ENCODE assay signal across 8 mouse cellular contexts in the genomic region with DNA sequence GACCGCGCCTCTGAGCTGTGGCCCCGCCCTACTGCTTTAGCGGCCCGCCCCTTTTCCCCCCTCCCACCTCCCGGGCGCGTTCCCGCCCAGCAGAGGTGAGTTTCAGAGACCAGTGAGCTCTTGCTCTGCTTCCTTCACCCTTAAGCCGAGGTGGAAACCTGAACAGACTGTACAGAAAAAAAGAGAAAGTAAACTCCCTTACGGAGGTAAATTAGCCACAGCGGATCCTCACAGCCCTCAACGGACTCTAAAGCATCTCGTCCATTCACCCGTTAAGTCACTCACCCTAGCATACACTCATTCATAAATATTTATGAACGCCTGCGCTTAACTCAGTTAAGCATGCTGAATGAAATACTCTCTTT. TPM values are rescaled to one million over a fixed set of nuclear protein-coding genes. Genes with fewer than 3 reads are reported as not detected.
DNase-seq lines count a peak whose midpoint lies in the region; ATAC-seq and TF ChIP-seq lines count a peak whose summit lies in the region.

No protein-coding gene starts in this region.

- ATAC-seq in limb, embryonic 12.5 days (ENCODE audit: insufficient number of reproducible peaks, insufficient read depth, low FRiP score, low TSS enrichment, low read depth): no peak; the same call in 1 of the 2 replicates
- ATAC-seq in neural tube, embryonic 15.5 days (ENCODE audit: low FRiP score): no peak; the same call in 1 of the 2 replicates

- H3K4me1 ChIP-seq in lung, adult 2 months (ENCODE audit: control insufficient read depth, insufficient read depth, low read length): peaks cover 2% of the 10 kb centered on the region; the same call in 1 of the 2 replicates
- H3K4me1 ChIP-seq in embryonic fibroblast, embryonic 13.5 days (ENCODE audit: control insufficient read depth, insufficient read depth, low read length): no peaks in the 10 kb centered on the region
- H3K4me1 ChIP-seq in limb, embryonic 12.5 days (replicated peaks): peaks cover 11% of the 10 kb centered on the region; the same call in 1 of the 2 replicates
- H3K4me1 ChIP-seq in neural tube, embryonic 15.5 days: peaks cover 22% of the 10 kb centered on the region

- under 1% methylated on average over 17 of the region's 17 CpGs for WGBS in lung, adult 2 months
- under 1% methylated on average over 15 of the region's 17 CpGs for WGBS in limb, embryonic 12.5 days
- under 1% methylated on average over 17 of the region's 17 CpGs for WGBS in neural tube, embryonic 15.5 days

- H3K4me2 ChIP-seq in limb, embryonic 12.5 days: peak overlapping the region; percentile 58
- H3K4me2 ChIP-seq in neural tube, embryonic 15.5 days: peak overlapping the region; percentile 93

- H3K27ac ChIP-seq in embryonic fibroblast, embryonic 13.5 days (ENCODE audit: insufficient read depth, low read length): no peak overlapping the region
- H3K27ac ChIP-seq in limb, embryonic 12.5 days: 0 out of 2 replicates have a peak overlapping the region, but pooled peaks have one; percentile 89
- peak overlapping the region; percentile 67 for H3K27ac ChIP-seq in neural tube, embryonic 15.5 days (replicated peaks)

- peak overlapping the region; percentile 50; the same call in 1 of the 2 replicates for H3K9ac ChIP-seq in limb, embryonic 12.5 days (replicated peaks)
- H3K9ac ChIP-seq in neural tube, embryonic 15.5 days (replicated peaks): 0 out of 2 replicates have a peak overlapping the region, but pooled peaks have one; percentile 33

- no peak for TF ChIP-seq POLR2A in lung, adult 2 months (IDR thresholded peaks at IDR 0.05; ENCODE audit: borderline replicate concordance, extremely low read depth, low read depth, low read length)
- no peak for TF ChIP-seq POLR2A in embryonic fibroblast, embryonic 13.5 days (IDR thresholded peaks at IDR 0.05; ENCODE audit: low read depth, low read length)

- no peaks in the 10 kb centered on the region for H3K9me3 ChIP-seq in limb, embryonic 12.5 days
- no peaks in the 10 kb centered on the region for H3K9me3 ChIP-seq in neural tube, embryonic 15.5 days (replicated peaks)

- TF ChIP-seq CTCF in lung, adult 2 months (IDR thresholded peaks at IDR 0.05; ENCODE audit: insufficient read depth, low read length): no peak
- no peak for TF ChIP-seq CTCF in embryonic fibroblast, embryonic 13.5 days (IDR thresholded peaks at IDR 0.05; ENCODE audit: borderline replicate concordance, insufficient read depth, low read length)

- peaks cover 3% of the 10 kb centered on the region for H3K36me3 ChIP-seq in limb, embryonic 12.5 days
- peaks cover 2% of the 10 kb centered on the region for H3K36me3 ChIP-seq in neural tube, embryonic 15.5 days

- intact Hi-C loops in gastrocnemius, postnatal 36 days (cut with DNase I): loop anchor here (2.0 to 5.0 kb wide), 2 partner anchors 68 to 189 kb away; partner anchors contain the start of genes Exo1 and Fh1

- H3K4me3 ChIP-seq in lung, adult 2 months (replicated peaks; ENCODE audit: extremely low read depth, low read depth, low read length): peak overlapping the region; percentile 57
- H3K4me3 ChIP-seq in embryonic fibroblast, embryonic 13.5 days (ENCODE audit: insufficient read depth, low read length): peak overlapping the region; percentile 57
- peak overlapping the region; percentile 72 for H3K4me3 ChIP-seq in limb, embryonic 12.5 days (replicated peaks)
- peak overlapping the region; percentile 75 for H3K4me3 ChIP-seq in neural tube, embryonic 15.5 days (replicated peaks)

- no peaks in the 10 kb centered on the region for H3K27me3 ChIP-seq in limb, embryonic 12.5 days
- H3K27me3 ChIP-seq in neural tube, embryonic 15.5 days (replicated peaks): no peaks in the 10 kb centered on the region

- no peak for DNase-seq in lung, adult 2 months
- DNase-seq in lung, adult 18-20 months: no peak
- no peak for DNase-seq in c-Kit-positive CD71-positive TER-119-positive erythroid progenitor cells, embryonic 14.5 days (ENCODE audit: low spot score)
- DNase-seq in gastrocnemius, postnatal 36 days: no peak
- no peak for DNase-seq in kidney, adult 8-10 months

RNA-seq across cellular contexts. Expression of gene Chml, which starts 0.3 kb away (rescaled TPM):
- polyA plus RNA-seq in lung, adult 2 months (2012; rRNA removed): 8.0 and 16.3 TPM in 2 replicates
- polyA plus RNA-seq in embryonic fibroblast, embryonic 13.5 days (2011; ENCODE audit: insufficient read length, low read depth, missing spikeins): 7.0 and 7.5 TPM in 2 replicates
- polyA plus RNA-seq in limb, embryonic 12.5 days (2016; fragmentation: Nextera tagmentation; extraction: Ambion mirVana): 3.4 and 3.9 TPM in 2 replicates
- 2.6 and 3.1 TPM in 2 replicates for polyA plus RNA-seq in neural tube, embryonic 15.5 days (2015; fragmentation: Nextera tagmentation; extraction: Ambion mirVana)
- total RNA-seq in gastrocnemius, postnatal 36 days (2021): 1 to 10 TPM; 2.2 to 2.5 TPM

RNA-seq across cellular contexts. Expression of gene Opn3, which starts 0.4 kb away (rescaled TPM):
- polyA plus RNA-seq in lung, adult 2 months (2012; rRNA removed): 1.7 and 3.6 TPM in 2 replicates
- polyA plus RNA-seq in embryonic fibroblast, embryonic 13.5 days (2011; ENCODE audit: insufficient read length, low read depth, missing spikeins): 1.6 and 2.1 TPM in 2 replicates
- 7.4 and 8.2 TPM in 2 replicates for polyA plus RNA-seq in limb, embryonic 12.5 days (2016; fragmentation: Nextera tagmentation; extraction: Ambion mirVana)
- polyA plus RNA-seq in neural tube, embryonic 15.5 days (2015; fragmentation: Nextera tagmentation; extraction: Ambion mirVana): 7.8 and 8.4 TPM in 2 replicates
- total RNA-seq in gastrocnemius, postnatal 36 days (2021): 1 to 10 TPM; 3.3 to 5.0 TPM

RNA-seq across cellular contexts. Expression of gene Wdr64, which starts 5.4 kb away (rescaled TPM):
- not detected in 2 replicates for polyA plus RNA-seq in lung, adult 2 months (2012; rRNA removed)
- polyA plus RNA-seq in embryonic fibroblast, embryonic 13.5 days (2011; ENCODE audit: insufficient read length, low read depth, missing spikeins): not detected in 2 replicates
- not detected in 2 replicates for polyA plus RNA-seq in limb, embryonic 12.5 days (2016; fragmentation: Nextera tagmentation; extraction: Ambion mirVana)
- not detected in 2 replicates for polyA plus RNA-seq in neural tube, embryonic 15.5 days (2015; fragmentation: Nextera tagmentation; extraction: Ambion mirVana)
- total RNA-seq in gastrocnemius, postnatal 36 days (2021): not detected
